Mouse (Mus musculus): Measurements from ENCODE around the gene Tango2.

The Tango2 gene

DNA sequence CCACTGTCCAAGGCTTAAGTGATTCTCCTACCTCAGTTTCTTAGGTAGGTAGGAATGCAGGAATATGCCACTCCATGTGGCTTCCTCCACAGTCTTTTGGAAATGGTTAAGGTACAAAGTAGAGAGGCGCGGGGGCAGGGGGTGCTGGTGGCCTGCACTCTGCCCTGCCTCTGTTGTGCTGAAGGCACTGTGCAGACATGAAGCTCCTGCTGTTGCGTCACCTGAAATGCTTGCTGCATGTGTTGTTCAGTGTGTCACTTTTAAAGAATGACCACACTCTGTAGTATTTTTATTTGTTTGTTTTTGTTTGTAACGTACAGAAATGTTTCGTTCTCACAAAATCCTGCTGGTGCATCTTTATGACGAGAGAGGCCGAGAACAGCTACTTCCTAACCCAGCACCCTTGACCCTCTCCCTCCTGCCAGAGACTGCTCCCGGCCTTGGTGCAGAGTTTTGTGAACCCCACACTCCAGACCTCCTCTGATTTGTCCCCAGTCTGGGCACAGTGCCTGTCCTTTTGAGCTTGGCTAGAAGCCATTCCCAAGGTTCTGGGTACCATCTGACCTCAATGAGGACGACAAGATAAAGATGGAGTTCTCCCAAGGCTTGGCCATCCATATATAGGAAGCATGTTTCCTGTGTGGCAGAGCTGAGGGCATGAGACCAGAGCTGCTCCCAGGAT lies 35.3 kb upstream of the Tango2 start:
- peak in 1 of 2 experiments; percentile 65 for DNase-seq (ENCODE audit: low spot score in 2 of 2)

DNA sequence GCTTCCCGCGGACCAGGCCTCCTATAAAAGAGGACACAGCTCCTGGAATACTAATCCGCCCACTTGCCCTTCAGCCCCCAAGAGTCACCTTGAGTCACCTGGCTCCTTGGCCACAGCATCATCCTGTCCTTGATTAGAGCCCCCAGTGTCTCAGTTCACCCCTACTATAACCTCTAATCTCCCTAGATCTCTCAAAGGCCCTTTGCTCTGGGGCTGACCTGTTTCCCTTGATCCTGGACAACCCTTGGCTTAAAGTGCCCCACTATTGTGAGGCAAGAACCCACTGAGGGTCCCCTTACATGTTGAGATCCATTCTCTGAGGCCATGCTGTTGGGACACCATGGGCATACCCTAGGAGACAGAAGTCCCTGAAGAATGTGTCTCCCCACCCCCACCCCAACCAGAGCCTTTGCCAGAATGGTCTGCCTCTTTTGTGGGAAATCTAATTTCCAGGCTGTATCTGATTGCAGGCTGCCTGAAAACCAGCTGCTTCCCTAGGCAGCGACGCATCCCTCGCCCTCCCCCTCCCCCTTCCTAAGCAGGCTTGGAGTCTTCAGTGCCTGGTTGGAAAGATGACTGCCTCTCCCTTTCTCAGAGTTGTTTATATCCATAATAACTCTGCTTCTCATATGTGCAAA lies 33.8 kb upstream of the Tango2 start:
- DNase-seq (ENCODE audit: low spot score in 2 of 2), result no peak

DNA sequence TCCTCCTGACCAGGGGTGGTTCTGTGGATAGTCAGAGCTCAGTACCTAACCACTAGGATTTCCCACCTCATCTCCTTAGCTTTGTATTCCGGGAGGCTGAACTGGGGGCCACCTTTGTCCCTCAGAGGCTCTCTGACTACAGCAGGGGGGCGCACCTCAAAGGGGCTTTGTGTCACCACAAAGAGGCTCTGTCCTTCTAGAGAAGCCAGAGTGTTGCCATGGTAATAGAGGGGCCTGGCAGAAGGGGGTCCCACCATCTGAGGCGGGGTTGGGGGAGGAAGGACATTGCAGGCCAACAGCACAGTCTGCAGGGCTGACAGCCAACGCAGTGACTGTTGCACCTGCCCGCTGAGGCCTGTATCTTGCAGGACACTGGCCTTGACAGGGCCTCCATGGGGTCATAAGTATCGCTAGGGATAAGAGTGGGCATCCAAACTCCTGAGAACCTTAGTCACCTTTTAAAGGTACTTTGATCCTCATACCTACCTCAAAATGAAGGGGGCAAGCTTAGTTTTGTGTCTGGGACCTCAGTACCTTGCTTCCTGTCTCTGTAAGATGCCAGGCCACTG lies 32.7 kb upstream of the Tango2 start:
- no peak for DNase-seq (ENCODE audit: low spot score in 2 of 2)

DNA sequence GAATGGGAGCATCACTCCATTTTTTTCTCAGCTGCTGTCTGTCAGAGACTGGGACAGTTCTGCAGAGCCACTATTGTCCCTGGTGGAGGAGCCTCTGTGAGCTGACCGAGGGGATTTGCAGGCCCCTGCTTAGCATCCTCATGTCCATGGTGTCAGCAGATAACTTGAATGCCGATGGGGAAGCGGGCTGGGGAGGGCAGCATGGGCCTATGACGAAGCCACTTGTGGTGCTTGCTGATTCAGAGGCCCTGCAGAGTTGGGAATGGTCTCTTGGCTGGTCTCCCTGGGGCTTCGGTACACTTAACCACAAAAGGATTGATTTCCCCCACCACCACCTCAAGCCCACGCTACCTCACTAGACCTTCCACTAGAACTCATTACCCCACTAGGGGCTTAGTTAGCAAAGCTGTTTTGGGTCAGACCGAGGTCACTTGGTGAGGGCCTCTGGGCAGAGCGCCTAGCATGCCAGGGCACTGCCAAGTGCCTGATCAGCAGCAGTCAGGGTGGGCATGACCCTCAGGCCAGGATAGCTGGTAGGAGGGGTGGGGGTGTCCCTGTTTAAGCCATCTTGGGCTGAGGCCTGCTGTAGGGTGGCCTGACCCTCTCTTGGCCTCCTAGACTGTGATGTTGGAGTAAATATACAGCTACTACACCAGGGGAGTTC lies 31.6 kb upstream of the Tango2 start:
- no peak for DNase-seq (ENCODE audit: low spot score in 2 of 2)

DNA sequence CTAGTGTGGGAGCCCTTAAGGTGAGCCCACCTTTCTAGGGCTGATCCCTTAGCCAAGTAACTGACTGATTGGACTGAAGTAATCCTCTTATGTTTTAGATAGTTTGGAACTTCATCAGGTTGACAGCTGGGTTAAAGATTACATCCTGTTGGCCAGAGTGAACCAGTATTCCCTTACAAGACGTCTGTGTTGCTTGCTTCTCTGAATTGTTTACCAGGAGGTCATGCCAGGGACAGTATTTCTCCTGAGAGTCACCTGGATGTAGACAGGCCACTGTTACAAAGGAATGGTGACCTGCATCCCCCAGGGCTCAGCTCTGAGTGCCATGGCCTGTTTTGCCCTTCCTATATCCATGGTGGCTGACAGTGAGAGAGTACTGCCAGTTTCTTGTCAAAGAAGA lies 30.6 kb upstream of the Tango2 start:
- no peak for DNase-seq (ENCODE audit: low spot score in 2 of 2)

DNA sequence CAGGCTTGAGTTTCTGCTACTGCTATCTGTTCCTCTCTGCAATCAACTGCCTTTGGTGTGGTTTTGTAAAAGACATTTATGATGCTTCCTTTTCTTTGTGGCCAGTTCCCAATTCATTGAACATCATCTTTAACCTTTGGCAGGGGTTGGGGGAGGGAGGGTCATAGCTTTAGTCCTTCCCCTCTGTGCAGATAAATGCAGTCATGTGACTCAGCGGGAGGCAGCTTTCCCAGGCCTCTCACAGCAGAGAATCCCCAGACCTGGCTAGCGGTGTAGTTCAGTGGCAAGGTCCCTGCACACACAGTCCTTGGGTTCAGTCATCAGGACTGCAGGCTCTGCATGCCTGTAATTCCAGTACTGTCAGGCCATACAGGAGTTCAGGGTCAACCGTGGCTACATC lies 29.3 kb upstream of the Tango2 start:
- DNase-seq (ENCODE audit: low spot score in 2 of 2), result no peak

DNA sequence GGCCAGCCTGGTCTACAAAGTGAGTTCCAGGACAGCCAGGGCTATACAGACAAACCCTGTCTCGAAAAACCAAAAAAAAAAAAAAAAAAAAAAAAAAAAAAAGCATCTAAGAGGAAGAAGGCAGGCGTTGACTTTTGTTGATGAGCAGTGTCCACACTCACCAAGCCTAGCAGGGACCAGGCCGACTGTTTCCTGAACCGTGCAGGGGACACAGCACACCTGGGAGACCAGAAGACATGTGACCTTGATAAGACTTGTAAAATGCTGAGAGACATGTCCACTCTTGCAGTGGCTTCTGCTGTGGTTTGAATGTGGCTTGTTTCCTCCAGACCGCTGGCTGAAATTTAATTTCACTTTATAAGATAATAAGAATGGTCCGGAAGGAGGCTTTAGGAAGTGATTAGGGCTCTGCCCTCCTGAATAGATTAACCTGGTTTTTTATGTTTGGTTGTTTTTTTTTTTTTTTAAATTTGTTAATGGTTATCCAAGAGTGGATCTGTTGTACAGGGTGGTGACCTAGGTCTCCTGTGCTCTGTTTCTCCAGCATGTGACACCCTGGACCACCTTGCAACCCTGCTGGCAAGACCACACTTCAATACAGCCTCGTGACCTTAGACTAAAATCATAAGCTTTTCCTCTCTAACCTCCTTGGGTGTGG lies 28.5 kb upstream of the Tango2 start:
- no peak for DNase-seq (ENCODE audit: low spot score in 2 of 2)

DNA sequence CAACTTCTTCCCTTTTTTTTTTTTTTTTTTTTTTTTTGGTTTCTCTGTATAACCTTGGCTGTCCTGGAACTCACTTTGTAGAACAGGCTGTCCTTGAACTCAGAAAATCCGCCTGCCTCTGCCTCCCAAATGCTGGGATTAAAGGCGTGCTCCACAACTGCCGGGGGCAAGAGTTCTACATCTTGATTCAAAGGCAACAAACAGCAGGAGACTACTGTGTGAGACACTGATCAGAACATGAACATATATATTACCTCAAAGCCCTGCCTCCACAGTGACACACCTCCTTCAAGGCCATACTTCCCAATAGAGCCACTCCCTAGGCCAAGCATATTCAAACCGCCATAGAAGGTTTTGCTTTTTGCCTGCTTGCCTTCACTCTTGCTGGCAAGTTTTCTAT lies 25.7 kb upstream of the Tango2 start:
- DNase-seq (ENCODE audit: low spot score in 2 of 2), result no peak

DNA sequence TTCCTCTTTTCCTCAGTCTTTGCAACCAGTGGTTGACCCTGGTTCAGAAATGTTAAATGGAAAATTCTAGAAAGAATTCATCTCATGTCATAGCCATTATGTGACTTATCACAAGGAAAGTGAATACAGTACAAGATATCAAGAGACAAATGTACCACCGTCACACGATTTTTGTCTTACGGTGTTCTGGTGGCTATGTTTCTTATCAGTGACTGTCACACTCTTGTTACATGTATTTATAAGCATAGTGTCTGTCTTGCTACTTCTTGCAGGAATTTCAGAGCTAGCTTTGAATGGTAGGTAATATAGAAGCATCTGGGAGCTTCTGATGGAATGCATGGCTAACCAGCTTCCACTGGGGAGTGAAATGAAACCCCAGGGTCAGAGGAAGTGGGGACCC lies 22.3 kb upstream of the Tango2 start:
- no peak for DNase-seq (ENCODE audit: low spot score in 2 of 2)

DNA sequence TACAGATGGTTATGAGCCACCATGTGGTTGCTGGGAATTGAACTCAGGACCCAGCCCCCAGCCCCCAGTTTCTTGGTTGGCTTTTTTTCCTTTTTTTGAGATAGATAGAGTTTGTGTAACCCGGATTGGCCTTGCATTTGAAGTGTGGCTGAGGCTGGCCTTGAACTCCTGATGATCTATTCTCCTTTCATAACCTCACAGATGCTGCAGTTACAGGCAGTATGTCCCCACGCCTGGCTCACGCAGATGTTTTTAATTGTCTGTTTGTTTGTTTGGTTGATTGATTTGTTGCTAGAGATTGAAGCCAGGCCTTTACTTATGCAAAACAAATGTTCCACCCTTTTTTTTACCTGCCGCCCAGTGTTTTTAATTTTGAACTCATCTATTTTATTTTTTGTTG lies 18.9 kb upstream of the Tango2 start:
- DNase-seq (ENCODE audit: low spot score in 2 of 2), result no peak

DNA sequence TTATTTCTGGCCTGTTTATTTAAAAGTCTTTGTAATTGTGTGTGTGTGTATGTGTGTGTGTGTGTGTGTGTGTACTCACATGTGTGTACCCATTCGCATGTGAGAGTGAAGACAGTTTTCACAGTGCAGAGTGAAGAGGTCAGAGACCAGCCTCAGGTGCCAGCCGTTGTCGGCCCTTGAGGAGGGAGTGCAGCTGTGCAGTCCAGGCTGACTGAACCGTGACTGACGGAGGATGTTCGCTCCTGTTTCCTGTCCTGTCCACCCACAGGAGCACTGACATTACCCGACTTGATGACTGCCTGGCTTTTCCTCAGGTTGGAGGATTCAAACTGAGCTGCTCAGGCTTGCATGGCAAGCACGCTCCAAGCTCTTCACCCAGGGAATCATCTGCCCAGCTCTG lies 15.0 kb upstream of the Tango2 start:
- no peak for DNase-seq (ENCODE audit: low spot score in 2 of 2)

DNA sequence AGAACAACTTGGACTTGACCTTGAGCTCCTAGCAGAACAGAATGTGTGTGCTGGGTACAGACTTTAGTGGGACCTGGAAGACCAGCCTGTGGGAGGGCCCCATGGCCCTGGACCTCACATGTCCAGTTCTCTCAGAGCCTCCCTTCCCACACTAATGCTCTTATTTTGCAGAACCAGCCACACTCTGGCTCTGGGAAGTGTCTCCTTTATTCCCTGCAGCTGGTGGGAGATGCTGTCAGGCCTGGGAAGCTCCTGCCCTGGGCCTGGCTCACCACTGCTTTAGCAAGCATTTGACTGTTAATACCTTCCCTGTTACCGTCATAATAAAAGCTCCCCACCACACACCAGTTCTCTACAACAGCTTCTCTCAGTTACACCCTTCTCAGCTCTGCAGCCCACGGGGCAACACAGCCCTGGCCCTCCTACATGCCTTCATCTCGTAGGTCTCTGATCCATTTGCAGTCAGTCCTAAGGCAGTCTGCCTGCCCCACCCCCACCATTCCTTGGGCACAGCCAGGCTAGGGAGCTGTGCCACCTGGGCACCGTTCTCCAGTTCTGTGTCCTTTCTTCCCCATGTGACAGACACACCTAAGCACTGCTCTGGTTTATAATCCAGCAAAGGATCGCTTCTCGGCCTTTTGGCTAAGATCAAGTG lies 12.4 kb upstream of the Tango2 start:
- DNase-seq (ENCODE audit: low spot score in 2 of 2), result no peak

DNA sequence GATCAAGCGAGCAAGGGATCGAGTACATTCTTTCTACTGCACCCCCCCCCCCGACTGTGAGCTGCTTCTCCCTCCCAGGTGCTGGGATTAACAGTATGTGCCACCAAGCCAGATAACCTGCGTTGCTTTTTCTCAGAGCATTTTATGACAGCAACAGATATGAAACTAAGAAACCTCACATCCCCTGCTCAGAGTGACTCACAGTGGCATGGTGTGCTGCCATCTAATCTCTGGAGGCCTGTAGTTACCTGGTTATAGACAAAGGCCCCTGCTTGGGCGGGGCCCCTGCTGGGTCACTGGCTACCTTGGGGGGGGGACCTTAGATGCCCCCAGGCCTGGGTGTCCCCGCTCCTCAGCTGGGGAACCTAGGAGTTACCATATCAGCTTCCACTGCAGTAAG lies 10.1 kb upstream of the Tango2 start:
- DNase-seq (ENCODE audit: low spot score in 2 of 2), result no peak

DNA sequence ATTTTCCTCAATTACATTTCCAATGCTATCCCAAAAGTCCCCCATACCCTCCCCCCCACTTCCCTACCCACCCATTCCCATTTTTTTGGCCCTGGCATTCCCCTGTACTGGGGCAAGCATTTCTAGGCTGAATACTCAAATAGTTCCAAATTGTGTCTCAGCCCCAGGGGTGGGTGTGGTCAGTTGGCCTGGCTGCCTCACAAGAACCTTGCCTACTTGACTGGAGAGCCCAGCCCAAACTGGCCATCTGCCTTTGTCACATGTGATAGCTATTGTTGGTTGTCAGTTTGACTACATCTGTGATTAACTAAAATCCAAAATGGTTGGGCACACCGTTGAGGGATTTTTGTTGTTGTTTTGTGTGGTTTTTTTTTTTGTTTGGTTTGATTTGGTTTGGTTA lies 9.1 kb upstream of the Tango2 start:
- peak in 1 of 2 experiments; percentile 43 for DNase-seq (ENCODE audit: low spot score in 2 of 2)

DNA sequence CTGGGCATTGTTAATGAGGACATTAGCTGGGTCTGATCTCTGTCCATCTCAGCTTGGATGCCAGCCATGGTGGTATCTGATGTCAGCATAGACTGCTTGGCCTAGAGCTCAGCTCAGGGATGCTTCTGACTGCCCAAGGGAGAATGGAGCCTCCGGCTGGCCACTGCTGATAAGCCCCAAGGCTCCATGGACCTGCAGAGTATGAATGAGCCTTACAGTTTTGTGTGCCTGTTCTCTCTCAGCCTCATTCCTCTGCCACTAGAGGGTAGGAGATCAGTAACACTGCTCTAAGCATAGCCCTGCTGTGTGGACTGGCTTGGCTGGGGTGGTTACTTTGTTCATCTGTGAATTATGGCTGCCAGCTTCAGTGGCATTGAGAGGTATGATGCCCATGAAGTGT lies 5.2 kb upstream of the Tango2 start:
- no peak for DNase-seq (ENCODE audit: low spot score in 2 of 2)

DNA sequence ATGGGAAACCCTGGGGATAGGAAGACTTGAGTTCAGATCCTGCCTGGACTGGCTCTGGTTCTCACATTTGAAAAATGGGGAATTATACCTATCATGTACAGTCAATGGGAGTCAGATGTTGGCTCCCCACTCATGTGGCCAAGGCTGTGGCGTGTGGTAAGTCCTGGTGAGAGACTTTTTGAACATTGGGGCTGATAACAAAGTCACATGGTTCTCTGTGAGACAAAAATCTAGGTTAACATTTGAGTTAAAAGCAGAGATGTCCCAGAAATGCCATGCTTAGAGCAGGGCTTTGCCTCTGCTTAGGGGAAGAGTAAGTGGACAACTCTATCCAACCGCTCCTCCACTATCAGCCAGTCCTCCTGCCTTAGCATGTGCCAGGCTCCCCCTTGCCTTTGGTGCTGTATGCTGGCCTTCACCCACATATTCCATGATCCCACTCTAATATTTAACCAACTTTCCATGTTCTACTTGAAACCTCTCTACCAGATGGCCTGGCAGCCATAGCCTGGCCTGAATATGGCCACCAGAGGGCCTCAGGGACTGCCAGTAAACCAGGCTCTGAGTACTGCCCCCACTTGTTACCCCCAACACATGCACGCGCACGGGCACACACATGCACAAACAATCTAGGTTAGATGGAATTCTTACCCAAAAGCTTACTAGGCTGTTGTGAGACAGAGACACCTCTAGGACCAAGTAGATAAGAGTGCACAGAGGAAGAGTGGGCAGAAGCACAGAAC lies 3.6 kb upstream of the Tango2 start:
- DNase-seq (ENCODE audit: low spot score in 2 of 2), result no peak

DNA sequence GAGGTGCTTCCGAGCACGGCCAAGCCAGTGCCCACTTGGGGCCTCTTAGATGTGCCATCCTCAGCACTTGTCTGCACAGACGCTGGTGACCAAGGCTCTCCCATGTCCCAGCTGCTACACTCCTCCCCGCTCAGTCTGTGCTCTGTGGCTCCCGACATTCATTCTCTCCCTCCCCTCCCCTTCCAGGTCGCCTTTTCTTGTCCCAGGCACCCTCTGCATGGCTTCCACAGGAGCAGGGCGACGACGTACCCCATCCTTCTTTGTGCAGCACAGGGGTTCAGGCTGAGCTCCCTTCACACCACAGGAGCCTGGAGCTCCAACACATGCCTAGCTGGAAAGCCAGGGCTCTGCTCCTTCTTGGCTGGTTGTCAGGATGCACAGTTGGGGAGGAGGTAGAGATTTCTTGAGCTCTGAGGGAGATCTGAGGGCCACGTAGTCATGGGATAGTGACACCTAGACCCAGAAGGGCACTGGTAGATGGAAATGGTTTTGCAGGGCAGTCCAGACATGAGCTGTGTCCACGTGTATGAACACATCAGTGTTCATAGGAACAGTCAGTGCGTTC lies 1.9 kb upstream of the Tango2 start:
- DNase-seq (ENCODE audit: low spot score in 2 of 2), result no peak

DNA sequence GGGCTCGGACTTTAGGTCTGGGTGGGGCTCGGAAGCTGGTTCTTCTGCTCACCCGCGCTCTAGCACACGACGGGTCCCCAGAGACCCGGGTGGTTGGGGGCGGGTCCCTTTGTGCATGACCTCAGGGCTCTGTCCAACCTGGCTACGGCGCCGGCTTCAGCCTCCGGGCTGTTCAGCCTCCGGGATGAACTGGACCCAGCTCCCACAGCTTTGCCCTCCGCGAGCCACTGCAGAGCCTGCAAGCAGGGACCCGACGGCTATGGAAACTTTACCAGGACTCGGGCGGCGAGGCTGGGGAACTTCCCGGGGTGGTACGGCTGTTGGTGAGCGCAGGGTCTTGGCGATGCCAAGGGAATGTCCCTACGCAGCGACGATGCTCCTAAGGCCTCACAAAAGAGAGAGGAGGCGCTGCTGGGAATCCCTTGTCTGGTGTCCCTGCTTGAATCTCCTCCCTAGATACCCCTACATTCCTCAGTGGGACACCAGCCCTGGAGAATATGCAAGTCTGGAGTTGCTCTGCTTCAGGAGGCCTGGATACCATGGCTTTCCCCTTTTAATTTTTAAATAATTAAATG lies 785 bp upstream of the Tango2 start:
- peak in 1 of 2 experiments; percentile 27 for DNase-seq (ENCODE audit: low spot score in 2 of 2)

DNA sequence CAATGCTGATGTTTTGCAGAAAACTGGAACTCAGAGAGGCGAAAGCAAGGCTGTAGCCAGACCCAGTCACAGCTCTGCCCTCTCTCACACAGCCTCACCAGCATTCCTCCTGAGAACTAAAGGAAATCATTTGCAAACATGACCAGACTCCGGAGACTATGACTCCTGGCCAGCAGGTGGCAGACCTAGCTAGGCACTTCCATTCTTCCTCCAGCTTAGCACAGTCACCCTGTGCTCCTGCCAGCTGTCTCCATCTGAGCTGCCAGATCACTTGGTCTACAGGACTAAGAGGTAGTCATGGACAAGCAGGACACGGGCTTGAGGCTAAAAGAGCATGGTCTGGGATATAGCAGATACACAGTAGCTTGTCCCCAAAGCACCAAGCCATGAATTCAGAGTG lies 2.7 kb downstream of the Tango2 start:
- DNase-seq (ENCODE audit: low spot score in 2 of 2), result peak; percentile 72 to 86

DNA sequence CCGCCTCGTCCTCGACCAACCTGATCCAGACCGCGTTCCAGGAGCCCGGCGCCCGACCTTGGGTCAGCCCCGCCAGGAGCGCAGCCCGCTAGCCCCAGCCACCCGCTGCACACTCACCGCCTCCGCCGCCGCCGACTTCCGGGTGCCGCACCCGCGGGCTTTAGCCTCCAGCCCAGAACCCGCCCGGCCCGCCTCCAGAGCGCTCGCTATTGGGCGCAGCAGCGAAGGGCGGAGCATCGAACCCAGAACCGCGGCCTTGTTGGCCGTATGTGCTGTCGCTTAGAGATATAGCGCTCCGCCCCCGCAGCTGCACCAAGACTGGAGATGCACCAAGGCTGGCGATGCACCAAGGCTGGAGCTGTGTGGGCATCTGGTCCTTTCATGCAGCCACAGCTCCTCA lies 4.1 kb downstream of the Tango2 start:
- peak; percentile 96 to 97 for DNase-seq (ENCODE audit: low spot score in 2 of 2)

Measured in heart, adult 9 months (tissue).